Mouse (Mus musculus) adrenal gland, adult (tissue): ENCODE measurements at regions not wholly inside any gene's neighbourhood (a gene's known extent, or its start where the extent isn't known, plus 50 kb on each side); places are given as distances from the start of the nearest gene placed in this dataset.

Experiments
- DNase-seq, 2 experiments: peaks; one replicate each; pipeline ENCODE4 v3.0.0; 2022 to 2023; ENCODE audit warnings: low spot score in 1 of 2; ENCODE audit not compliant: inconsistent age in 2 of 2

- DNase-seq: no peak
These were observed 58.6 kb downstream of the Mrm1 start for GRCm38 (mm10) chr11:84760622-84761196.

- DNase-seq: peak; percentile 33 to 83
These were observed 59.8 kb downstream of the Mrm1 start for GRCm38 (mm10) chr11:84759478-84759986.

DNA sequence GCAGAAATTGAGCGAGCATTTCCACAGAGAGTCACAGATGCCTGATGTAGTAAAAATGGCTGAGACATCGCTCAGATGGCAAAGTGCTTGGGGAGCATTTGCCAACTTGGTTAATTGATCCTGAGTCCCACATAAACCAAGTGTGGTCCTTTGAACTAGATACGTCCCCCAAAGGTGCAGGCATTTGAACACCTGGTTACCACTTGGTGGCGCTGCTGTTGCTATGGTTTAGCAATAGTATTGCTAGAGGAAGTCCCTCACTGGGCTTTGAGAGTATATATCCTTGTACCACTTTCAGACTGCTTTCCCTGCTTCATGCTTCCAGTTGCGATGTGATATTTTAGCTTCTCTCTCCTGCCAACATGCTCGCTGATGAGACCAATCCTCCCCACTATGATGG lies 67.3 kb downstream of the Mrm1 start:
- no peak for DNase-seq

DNA sequence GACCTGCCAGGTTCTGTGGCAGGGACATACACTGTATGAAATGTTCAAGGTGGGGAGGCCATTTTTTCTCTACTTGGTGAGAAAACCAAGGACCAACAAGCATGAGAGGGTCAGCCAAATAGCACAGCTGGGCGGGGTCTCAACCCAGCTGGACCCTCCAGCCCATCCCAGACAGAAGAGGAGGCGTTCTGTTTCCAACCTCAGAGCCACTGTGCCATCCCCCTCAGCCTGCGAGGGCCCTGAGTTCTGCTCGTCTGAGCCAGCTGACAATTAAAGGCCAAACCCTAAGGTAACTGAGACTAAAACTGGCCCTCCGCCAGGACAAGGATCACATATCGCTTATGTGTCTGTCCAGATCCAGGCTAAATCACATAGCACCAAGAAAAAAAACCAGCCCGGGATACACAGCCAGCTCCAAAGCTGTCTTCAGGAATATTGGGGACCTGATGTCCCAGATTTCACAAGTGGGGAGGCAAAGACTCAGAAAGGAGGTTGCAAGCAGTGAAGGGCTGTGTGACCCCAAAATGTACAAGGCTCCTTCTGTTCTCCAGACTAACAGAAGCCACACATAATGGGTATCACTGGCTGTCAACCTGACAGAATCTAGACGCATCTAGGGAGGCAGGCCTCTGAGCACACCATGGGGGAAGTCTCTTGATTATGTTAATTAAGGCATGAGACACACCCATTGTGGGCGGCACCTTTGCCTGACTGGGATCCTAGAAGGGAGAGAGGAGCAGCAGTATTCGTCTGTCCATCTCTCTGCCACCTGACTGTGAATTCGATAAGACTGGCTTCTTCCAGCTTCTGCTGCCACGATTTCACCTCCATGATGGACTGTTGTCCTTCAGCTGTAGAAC lies 69.6 kb downstream of the Mrm1 start:
- DNase-seq: peak in 1 of 2 experiments; percentile 11

DNA sequence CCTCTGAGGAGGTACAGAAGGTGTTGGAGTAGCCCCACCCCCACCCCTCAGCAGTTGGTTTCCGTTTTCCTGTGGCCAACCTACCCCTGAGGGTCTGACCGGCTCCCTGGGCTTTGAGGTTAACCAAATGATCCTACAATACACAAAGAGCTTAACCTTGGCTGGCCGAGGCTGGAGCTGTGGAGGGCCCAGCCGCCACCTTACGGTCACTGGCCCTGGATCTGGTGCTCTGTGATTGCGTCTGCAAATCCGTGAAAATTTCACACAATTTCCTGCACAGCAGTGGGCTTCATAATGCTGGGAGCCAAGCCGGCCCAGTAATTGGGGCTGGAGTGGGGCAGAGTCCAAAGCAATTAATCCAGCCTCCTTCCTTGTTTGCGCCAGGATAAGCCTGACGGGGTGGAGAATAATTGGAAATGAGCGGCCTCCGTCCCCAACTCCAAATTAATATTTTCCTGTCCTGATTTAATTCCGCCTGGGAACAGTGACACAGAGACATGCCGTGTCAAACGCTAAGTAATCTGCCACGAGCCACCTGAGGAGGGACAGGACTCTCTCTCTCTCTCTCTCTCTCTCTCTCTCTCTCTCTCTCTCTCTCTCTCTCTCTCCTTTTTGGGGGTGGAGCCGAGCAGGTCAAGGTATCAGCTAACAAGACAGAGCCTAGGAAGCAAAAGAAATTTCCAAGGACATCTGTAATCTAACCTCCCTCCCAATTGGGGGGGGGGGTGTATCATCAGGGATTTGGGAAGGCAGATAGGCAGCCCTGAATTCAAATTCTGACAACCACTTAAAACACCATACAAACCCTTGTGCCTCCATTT lies 80.3 kb downstream of the Mrm1 start:
- no peak for DNase-seq

- no peak for DNase-seq
These were observed 81.2 kb downstream of the Mrm1 start for GRCm38 (mm10) chr11:84738128-84738527.

DNA sequence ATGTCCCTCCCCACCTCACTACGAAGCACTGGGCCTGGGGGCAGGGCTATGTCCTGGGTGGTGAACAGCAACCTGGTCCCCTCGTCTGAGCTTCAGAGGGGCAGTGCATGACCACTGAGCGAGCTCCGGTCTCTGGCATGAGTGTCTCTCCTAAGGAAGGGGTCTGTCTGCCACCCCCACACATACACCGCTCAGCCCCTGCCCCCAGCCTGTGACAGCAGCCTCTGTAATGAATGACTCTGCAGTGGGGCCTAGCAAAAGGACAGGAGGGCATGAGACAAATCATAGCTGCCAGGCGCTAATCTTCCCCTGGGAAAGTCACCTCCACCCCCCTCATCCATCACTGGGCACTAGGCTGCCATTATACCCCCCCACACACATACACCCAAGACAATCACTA lies 87.4 kb downstream of the Mrm1 start:
- DNase-seq: no peak

- no peak for DNase-seq
These were observed 89.1 kb downstream of the Mrm1 start for GRCm38 (mm10) chr11:84730218-84730617.

GRCm38 (mm10) chr11:84729189-84729588 lies 90.1 kb downstream of the Mrm1 start:
- DNase-seq: peak; percentile 8 to 68

GRCm38 (mm10) chr11:84725936-84726613 lies 93.2 kb downstream of the Mrm1 start:
- no peak for DNase-seq

DNA sequence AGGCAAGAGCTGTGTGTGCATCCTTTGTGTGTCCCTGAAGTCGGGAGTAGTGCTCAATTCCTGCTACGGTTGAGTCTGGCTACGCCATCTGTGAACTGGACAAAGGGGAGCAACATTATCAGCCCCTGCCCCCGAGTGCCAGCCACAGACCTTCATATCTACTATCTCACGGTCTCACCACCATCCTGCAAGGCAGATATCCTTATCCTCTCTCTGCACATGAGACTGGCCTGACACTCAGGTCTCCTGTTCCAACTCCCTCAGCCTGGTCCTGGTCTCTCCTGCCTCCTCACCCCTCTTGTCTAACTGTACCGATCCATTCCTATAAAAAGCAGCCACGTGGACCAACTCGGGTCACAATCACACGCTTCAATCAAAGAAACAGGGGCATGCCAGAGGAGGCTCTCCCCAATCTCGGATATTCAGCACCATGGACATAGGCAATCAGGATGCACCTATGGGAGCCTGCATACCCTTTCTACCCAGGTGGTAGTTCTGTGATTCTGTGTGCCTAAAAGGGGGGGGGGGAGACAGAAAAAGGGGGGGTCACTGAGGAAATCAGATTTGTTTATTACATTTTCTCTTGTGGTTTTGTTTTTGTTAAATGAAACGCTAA lies 94.0 kb downstream of the Mrm1 start:
- no peak for DNase-seq

DNA sequence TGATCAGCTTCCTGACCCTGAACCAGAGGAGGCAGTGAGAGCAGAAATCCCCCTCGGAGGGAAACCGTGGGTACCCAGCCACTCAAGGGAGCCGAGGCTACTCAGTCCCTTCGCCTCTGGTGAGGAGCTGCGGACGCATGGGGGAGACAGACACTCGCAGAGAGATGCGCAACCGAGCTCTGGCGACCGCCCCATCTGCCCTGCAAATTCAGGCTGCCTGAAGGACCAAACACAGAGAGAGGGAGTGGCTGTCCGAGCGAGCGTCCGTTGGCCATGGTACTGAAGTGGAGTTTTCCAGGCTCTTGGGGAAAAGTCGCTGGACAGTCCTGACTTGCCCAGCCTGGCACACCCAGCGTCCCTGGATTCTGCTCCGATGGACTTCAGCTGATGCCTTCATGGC lies 95.2 kb downstream of the Mrm1 start:
- DNase-seq: peak; percentile 7 to 51

DNA sequence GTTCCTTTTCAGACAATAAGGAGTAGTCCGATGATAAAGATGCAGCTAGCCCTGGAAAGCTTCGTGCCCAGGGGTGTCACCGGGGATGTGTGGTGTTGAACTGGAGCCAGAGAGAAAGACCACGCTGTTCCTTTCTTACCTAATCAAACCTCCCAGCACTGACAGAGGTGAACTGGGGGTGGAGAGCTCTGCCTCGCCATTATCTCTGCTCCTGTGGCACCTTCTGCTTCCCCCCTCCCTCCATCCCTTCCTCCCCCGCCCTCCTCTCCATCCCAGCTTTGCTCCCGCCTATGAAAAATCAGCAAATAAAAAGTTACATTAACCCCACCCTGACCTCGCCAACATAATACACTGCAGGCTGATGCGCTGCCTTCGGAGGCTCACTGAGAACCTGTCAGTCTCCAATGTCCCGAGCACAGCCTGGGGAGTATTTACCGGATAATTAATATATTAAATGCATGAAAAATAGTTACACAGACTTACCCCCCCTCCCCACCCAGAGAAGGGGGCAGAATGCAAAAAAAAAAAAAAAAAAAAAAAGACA lies 96.6 kb downstream of the Mrm1 start:
- DNase-seq: no peak

DNA sequence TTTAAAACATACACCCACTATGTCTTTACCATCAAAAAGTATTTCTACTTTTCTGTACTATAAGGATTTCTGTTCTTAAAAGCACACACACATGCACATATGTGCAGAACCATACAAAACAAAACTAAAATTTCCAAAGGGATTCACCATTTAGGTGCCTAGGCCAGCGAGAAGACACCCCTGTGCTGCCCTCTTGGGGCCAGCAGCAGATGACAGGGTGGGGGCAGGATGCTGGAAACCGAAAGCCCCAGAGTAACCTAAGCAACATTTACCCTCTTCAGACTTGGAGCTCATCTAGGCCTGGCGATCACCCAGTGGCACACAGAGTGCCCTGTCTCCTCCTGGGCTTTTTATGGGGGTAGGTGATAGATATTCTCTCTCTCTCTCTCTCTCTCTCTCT lies 97.3 kb downstream of the Mrm1 start:
- DNase-seq: peak in 1 of 2 experiments; percentile 24

DNA sequence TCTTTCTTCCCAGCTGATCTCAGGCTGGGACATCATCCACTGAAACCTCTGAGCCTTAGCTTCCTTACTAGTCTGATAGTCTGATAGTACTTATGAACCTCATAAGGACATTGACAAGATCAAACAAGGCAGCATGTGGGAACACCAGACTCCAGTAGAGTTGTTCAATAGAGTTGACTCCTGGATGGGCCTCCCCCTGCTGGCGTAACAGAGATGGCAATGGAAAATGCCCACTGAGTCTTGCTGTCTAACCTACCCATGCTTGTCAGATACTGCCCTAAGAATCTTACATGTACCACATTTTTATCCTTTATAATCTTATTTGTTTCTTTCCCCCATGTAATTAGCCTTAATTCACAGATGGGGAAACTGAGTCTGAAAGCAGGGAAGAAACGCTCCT lies 98.2 kb downstream of the Mrm1 start:
- no peak for DNase-seq

DNA sequence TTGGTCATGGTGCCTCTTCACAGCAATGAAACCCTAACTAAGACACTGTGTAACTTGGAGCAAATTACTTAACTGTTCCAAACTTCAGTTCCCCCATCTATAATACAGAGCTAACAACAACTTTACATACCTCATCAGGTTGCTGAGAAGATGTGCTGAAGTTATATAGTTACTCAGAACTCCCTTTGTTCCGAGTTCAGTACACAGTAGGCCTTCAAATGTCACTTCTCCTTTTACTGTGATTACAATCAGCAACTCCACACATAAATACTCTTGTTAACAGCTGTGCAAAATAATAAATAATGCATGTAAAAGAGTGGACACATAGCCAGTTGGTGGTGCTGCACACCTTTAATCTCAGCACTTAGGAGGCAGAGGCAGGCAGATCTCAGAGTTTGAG lies 99.5 kb downstream of the Mrm1 start:
- DNase-seq: no peak

- DNase-seq: peak in 1 of 2 experiments; percentile 44
These were observed 106.6 kb downstream of the Mrm1 start for GRCm38 (mm10) chr11:84712731-84713130.

DNA sequence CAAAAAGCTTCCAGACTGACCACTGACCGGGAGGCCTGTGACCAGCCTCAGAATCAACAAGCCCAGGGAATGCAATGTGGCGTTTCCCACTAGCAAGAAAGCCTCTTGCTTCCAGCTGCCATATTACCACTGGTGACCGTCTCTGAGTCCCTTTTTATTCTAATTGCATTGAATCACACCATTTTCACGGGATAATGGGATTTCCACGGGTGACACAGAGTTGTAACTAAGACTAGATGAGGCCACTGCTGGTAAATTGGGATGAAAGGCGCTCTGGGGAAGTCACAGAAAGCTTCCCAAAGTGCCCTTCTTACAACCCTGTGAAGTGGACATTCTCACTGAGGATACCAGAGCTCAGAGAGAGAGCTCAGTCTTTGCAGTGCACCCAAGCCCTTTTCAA lies 107.4 kb downstream of the Mrm1 start:
- DNase-seq: no peak

DNA sequence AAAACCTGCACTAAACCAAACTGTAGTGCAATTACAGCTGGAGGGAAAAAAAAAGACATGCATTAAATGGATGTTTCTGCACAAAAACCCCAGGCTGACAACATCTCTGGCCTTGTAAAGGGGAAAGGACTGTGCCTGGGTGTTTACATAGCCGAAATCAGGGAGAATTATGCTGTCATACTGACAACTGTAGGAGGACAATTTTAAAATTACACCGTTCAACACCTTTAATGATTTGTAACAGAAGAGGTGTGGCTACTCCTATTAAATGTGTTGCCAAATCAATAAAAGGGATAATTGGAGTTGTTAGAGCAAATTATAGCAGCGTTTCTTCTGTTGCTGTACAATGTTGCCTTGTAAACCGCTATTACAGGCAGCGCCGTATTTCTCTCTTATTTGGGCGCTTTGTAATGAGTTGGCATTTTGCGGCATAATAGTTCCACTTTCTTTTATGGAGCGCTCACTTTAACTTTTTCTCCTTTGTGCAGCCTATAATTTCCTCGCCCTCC lies 111.0 kb downstream of the Mrm1 start:
- DNase-seq: no peak

DNA sequence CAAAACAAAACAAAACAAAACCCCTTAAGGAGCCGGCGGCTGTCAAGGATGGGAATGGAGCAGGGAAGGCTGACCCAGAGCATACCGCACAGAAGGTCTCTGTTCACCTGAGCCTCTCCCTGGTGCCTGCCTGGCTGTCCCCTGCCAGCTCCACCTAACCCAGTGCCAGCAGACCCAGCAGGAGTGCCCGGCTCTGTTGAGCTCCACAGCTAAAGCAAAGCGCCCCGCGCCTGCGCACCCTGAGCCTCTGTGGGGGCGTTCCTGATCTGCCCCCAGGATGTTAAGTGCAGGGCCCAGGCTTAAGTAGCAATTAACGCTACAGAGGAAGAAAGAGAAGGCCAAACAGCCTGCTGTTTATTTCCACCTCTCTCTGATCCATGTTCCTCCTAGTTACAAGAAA lies 111.5 kb downstream of the Mrm1 start:
- no peak for DNase-seq
